In genomic region chr7:44441648-44442109, GRCm38 (mm10) we compare ENCODE assay signal across 9 mouse cellular contexts. TPM values are rescaled to one million over a fixed set of nuclear protein-coding genes. Genes with fewer than 3 reads are reported as not detected.
DNase-seq lines count a peak whose midpoint lies in the region; ATAC-seq and TF ChIP-seq lines count a peak whose summit lies in the region.
"Had no signal": no experiment of that assay in that cellular context is flagged by ENCODE, and none has a peak within 500 bp of the region (broad histone marks: within the 10 kb centered on the region; RNA-seq: fewer than 3 reads in every experiment).

No protein-coding gene starts in this region.

- peak overlapping the region; percentile 81 for H3K4me2 ChIP-seq in heart, embryonic 14.5 days (ENCODE audit: low read length)
- peak overlapping the region; percentile 92 for H3K4me2 ChIP-seq in forebrain, postnatal 0 days (ENCODE audit: low read depth)

- peak overlapping the region; percentile 57 for H3K4me3 ChIP-seq in heart, embryonic 14.5 days (ENCODE audit: control insufficient read depth in 1 of 2, insufficient read depth in 1 of 2, low read depth in 1 of 2, low read length in 2 of 2)
- H3K4me3 ChIP-seq in forebrain, postnatal 0 days (ENCODE audit: low read depth, low read length), result peak overlapping the region; percentile 90
- H3K4me3 ChIP-seq in limb, embryonic 10.5 days, result peak overlapping the region; percentile 39

- no peak for TF ChIP-seq CTCF in forebrain, postnatal 0 days (IDR thresholded peaks at IDR 0.05; ENCODE audit: low read depth)

- H3K27me3 ChIP-seq in heart, embryonic 14.5 days (ENCODE audit: control insufficient read depth, insufficient read depth, low read length), result peaks cover 43% of the 10 kb centered on the region
- H3K27me3 ChIP-seq in forebrain, postnatal 0 days (ENCODE audit: insufficient read depth, low read length), result no peaks in the 10 kb centered on the region
- peaks cover 100% of the 10 kb centered on the region for H3K27me3 ChIP-seq in limb, embryonic 10.5 days (ENCODE audit: low read depth, poor library complexity, severe bottlenecking)

- H3K36me3 ChIP-seq in heart, embryonic 14.5 days (ENCODE audit: control insufficient read depth, insufficient read depth, low read length), result peaks cover 4% of the 10 kb centered on the region; the same call in 1 of the 2 replicates
- peaks cover 23% of the 10 kb centered on the region for H3K36me3 ChIP-seq in forebrain, postnatal 0 days (ENCODE audit: insufficient read depth)
- H3K36me3 ChIP-seq in limb, embryonic 10.5 days, result no peaks in the 10 kb centered on the region

- no peaks in the 10 kb centered on the region for H3K9me3 ChIP-seq in heart, embryonic 14.5 days (ENCODE audit: control insufficient read depth, low read length)
- H3K9me3 ChIP-seq in forebrain, postnatal 0 days (ENCODE audit: low read length), result no peaks in the 10 kb centered on the region
- H3K9me3 ChIP-seq in limb, embryonic 10.5 days (replicated peaks), result no peaks in the 10 kb centered on the region

- peaks cover 20 to 37% of the 10 kb centered on the region in 2 experiments for H3K4me1 ChIP-seq in heart, embryonic 14.5 days (ENCODE audit: control insufficient read depth in 2 of 2, insufficient read depth in 2 of 2, low read length in 2 of 2)
- peaks cover 17% of the 10 kb centered on the region for H3K4me1 ChIP-seq in forebrain, postnatal 0 days (ENCODE audit: insufficient read depth)
- peaks cover 35% of the 10 kb centered on the region for H3K4me1 ChIP-seq in limb, embryonic 10.5 days

- DNase-seq in heart, adult 18-20 months, result no peak
- DNase-seq in cerebellum, adult 8-10 months, result peak; percentile 73
- peak; percentile 90 for DNase-seq in forebrain, postnatal 0 days
- no peak for DNase-seq in limb, embryonic 10.5 days (ENCODE audit: low spot score)
- peak; percentile 64 for DNase-seq in right cerebral cortex, postnatal 14 days
- no peak for DNase-seq in c-Kit-positive CD71-positive TER-119-positive erythroid progenitor cells, embryonic 14.5 days (ENCODE audit: low spot score)
- no peak for DNase-seq in ovary, postnatal 10 days (ENCODE audit: low spot score)

- peak overlapping the region; percentile 76 to 81; a peak in 3 of 4 replicates for H3K27ac ChIP-seq in heart, embryonic 14.5 days (replicated peaks in 1 of 2; ENCODE audit: control insufficient read depth in 1 of 2, insufficient read depth in 1 of 2, low read depth in 2 of 2, low read length in 2 of 2)
- H3K27ac ChIP-seq in forebrain, postnatal 0 days (ENCODE audit: low read depth, low read length), result peak overlapping the region; percentile 98
- H3K27ac ChIP-seq in limb, embryonic 10.5 days, result peak overlapping the region; percentile 42
- H3K27ac ChIP-seq: liver, embryonic 14.5 days had no signal

- H3K9ac ChIP-seq in heart, embryonic 14.5 days (ENCODE audit: low read length), result peak overlapping the region; percentile 87
- peak overlapping the region; percentile 99 for H3K9ac ChIP-seq in forebrain, postnatal 0 days
- H3K9ac ChIP-seq: liver, embryonic 14.5 days had no signal

- WGBS in heart, embryonic 14.5 days, result 0% methylated on average over 14 of the region's 14 CpGs
- 2% methylated on average over 12 of the region's 14 CpGs for WGBS in forebrain, postnatal 0 days
- under 1% methylated on average over 14 of the region's 14 CpGs for WGBS in limb, embryonic 10.5 days

- no peak for ATAC-seq in heart, embryonic 14.5 days (ENCODE audit: insufficient number of reproducible peaks, insufficient read depth, low FRiP score, low read depth)
- ATAC-seq in forebrain, postnatal 0 days, result peak; percentile 81

RNA-seq across cellular contexts. Expression of gene Lrrc4b, which starts 12.9 kb away (rescaled TPM):
- 4.1 and 4.5 TPM in 2 replicates for polyA plus RNA-seq in heart, embryonic 14.5 days (2014; fragmentation: Nextera tagmentation; extraction: Ambion mirVana)
- total RNA-seq in heart, adult 18-20 months (2021), result 10 to 100 TPM; 31.2 to 66.0 TPM
- total RNA-seq in forebrain, postnatal 0 days (2014; rRNA removed), result 347 and 391 TPM in 2 replicates
- polyA plus RNA-seq in forebrain, postnatal 0 days (2015; fragmentation: Nextera tagmentation; extraction: Ambion mirVana), result 19.5 and 22.2 TPM in 2 replicates
- 0.06 and 0.21 TPM in 2 replicates for polyA plus RNA-seq in limb, embryonic 10.5 days (2016; fragmentation: Nextera tagmentation; extraction: Ambion mirVana)

RNA-seq across cellular contexts. Expression of gene Aspdh, which starts 23.5 kb away (rescaled TPM):
- polyA plus RNA-seq in heart, embryonic 14.5 days (2014; fragmentation: Nextera tagmentation; extraction: Ambion mirVana), result 0.34 and 1.4 TPM in 2 replicates
- total RNA-seq in heart, adult 18-20 months (2021), result 1 to 10 TPM in 1 of 2 experiments, under 1 TPM in 1; 0.41 to 1.4 TPM
- total RNA-seq in forebrain, postnatal 0 days (2014; rRNA removed), result 4.4 and 20.3 TPM in 2 replicates
- polyA plus RNA-seq in forebrain, postnatal 0 days (2015; fragmentation: Nextera tagmentation; extraction: Ambion mirVana), result 1.6 and 2.2 TPM in 2 replicates
- not detected in 2 replicates for polyA plus RNA-seq in limb, embryonic 10.5 days (2016; fragmentation: Nextera tagmentation; extraction: Ambion mirVana)

RNA-seq across cellular contexts. Expression of gene Josd2, which starts 26.1 kb away (rescaled TPM):
- 128 and 131 TPM in 2 replicates for polyA plus RNA-seq in heart, embryonic 14.5 days (2014; fragmentation: Nextera tagmentation; extraction: Ambion mirVana)
- 100 to 1,000 TPM in 1 of 2 experiments, 10 to 100 TPM in 1; 98.6 to 108 TPM for total RNA-seq in heart, adult 18-20 months (2021)
- 27.6 and 39.3 TPM in 2 replicates for total RNA-seq in forebrain, postnatal 0 days (2014; rRNA removed)
- polyA plus RNA-seq in forebrain, postnatal 0 days (2015; fragmentation: Nextera tagmentation; extraction: Ambion mirVana), result 28.6 and 31.7 TPM in 2 replicates
- polyA plus RNA-seq in limb, embryonic 10.5 days (2016; fragmentation: Nextera tagmentation; extraction: Ambion mirVana), result 72.6 and 73.3 TPM in 2 replicates

RNA-seq across cellular contexts. Expression of gene Emc10, which starts 54.6 kb away (rescaled TPM):
- polyA plus RNA-seq in heart, embryonic 14.5 days (2014; fragmentation: Nextera tagmentation; extraction: Ambion mirVana), result 101 and 114 TPM in 2 replicates
- 10 to 100 TPM; 79.6 to 85.6 TPM for total RNA-seq in heart, adult 18-20 months (2021)
- 212 and 238 TPM in 2 replicates for total RNA-seq in forebrain, postnatal 0 days (2014; rRNA removed)
- 168 and 171 TPM in 2 replicates for polyA plus RNA-seq in forebrain, postnatal 0 days (2015; fragmentation: Nextera tagmentation; extraction: Ambion mirVana)
- 78.6 and 91.4 TPM in 2 replicates for polyA plus RNA-seq in limb, embryonic 10.5 days (2016; fragmentation: Nextera tagmentation; extraction: Ambion mirVana)

RNA-seq across cellular contexts. Expression of gene Fam71e1, which starts 54.7 kb away (rescaled TPM):
- 8.7 and 9.2 TPM in 2 replicates for polyA plus RNA-seq in heart, embryonic 14.5 days (2014; fragmentation: Nextera tagmentation; extraction: Ambion mirVana)
- 1 to 10 TPM; 1.6 to 4.3 TPM for total RNA-seq in heart, adult 18-20 months (2021)
- 21.1 and 22.0 TPM in 2 replicates for total RNA-seq in forebrain, postnatal 0 days (2014; rRNA removed)
- 23.1 and 27.2 TPM in 2 replicates for polyA plus RNA-seq in forebrain, postnatal 0 days (2015; fragmentation: Nextera tagmentation; extraction: Ambion mirVana)
- 10.6 and 16.5 TPM in 2 replicates for polyA plus RNA-seq in limb, embryonic 10.5 days (2016; fragmentation: Nextera tagmentation; extraction: Ambion mirVana)

Comparison
In these comparisons a context has a peak if more than half of its experiments do, and no peak if none do; other contexts are left out.
1. H3K27ac ChIP-seq: peak in every context shown above with its lines; median percentile 98 in forebrain, postnatal 0 days; 78 in heart, embryonic 14.5 days; 42 in limb, embryonic 10.5 days.
2. H3K4me3 ChIP-seq: peak in every context shown above with its lines; median percentile 90 in forebrain, postnatal 0 days; 57 in heart, embryonic 14.5 days; 39 in limb, embryonic 10.5 days.
3. DNase-seq: peak in cerebellum, adult 8-10 months (single experiment), forebrain, postnatal 0 days (single experiment) and right cerebral cortex, postnatal 14 days (single experiment); none in heart, adult 18-20 months (0 of 2), limb, embryonic 10.5 days (single experiment), c-Kit-positive CD71-positive TER-119-positive erythroid progenitor cells, embryonic 14.5 days (single experiment) and ovary, postnatal 10 days (single experiment).